Mouse (Mus musculus) hindbrain, embryonic 12.5 days (tissue): ENCODE results near the gene Zrsr1. TPM values are rescaled to one million over a fixed set of nuclear protein-coding genes. Genes with fewer than 3 reads are reported as not detected.

Experiments used
- ATAC-seq: fragments of 200-750 bp; cut with Nextera tagmentation; 2 replicates; pipeline ENCODE4 v1.8.0; 2017; ENCODE audit warnings: moderate TSS enrichment; ENCODE audit not compliant: low FRiP score
- H3K27ac ChIP-seq: fragments of 300-500 bp; sonication (generic); 2 replicates; pipeline ENCODE4 v1.5.1; 2016; ENCODE audit warnings: mild to moderate bottlenecking
- H3K27me3 ChIP-seq: fragments of 300-500 bp; sonication (generic); 2 replicates; pipeline ENCODE4 v1.6.1; 2016; ENCODE audit warnings: mild to moderate bottlenecking
- H3K36me3 ChIP-seq: fragments of 300-500 bp; sonication (generic); 2 replicates; pipeline ENCODE4 v1.6.1; 2016; ENCODE audit warnings: mild to moderate bottlenecking
- H3K4me1 ChIP-seq: fragments of 300-500 bp; sonication (generic); 2 replicates; pipeline ENCODE4 v1.6.1; 2016
- H3K4me2 ChIP-seq: fragments of 300-500 bp; sonication (generic); replicated peaks from 2 replicates; pipeline ENCODE4 v1.6.1; 2016; ENCODE audit warnings: mild to moderate bottlenecking
- H3K4me3 ChIP-seq: fragments of 300-500 bp; sonication (generic); 2 replicates; pipeline ENCODE4 v1.5.1; 2016; ENCODE audit warnings: mild to moderate bottlenecking
- H3K9ac ChIP-seq: fragments of 300-500 bp; sonication (generic); 2 replicates; pipeline ENCODE4 v1.6.1; 2016; ENCODE audit warnings: mild to moderate bottlenecking, moderate library complexity
- H3K9me3 ChIP-seq: fragments of 300-500 bp; sonication (generic); replicated peaks from 2 replicates; pipeline ENCODE4 v1.6.1; 2016; ENCODE audit warnings: mild to moderate bottlenecking
- WGBS: fragments of 180-500 bp; shearing (Covaris S2); methylation state at CpG from one replicate; pipeline ENCODE4 v1.1.7; 2016; 5-methylcytosine and 5-hydroxymethylcytosine counted together
- polyA plus RNA-seq: library from polyadenylated mRNA; unstranded; fragments of >200 nt; fragmentation: Nextera tagmentation; extraction: Ambion mirVana; gene quantifications from 2 replicates; pipeline ENCODE4 v1.2.1, GENCODE M21; 2016

Gene Zrsr1
- polyA plus RNA-seq, 1 experiment from 2014 or later: 5.2 TPM

DNA sequence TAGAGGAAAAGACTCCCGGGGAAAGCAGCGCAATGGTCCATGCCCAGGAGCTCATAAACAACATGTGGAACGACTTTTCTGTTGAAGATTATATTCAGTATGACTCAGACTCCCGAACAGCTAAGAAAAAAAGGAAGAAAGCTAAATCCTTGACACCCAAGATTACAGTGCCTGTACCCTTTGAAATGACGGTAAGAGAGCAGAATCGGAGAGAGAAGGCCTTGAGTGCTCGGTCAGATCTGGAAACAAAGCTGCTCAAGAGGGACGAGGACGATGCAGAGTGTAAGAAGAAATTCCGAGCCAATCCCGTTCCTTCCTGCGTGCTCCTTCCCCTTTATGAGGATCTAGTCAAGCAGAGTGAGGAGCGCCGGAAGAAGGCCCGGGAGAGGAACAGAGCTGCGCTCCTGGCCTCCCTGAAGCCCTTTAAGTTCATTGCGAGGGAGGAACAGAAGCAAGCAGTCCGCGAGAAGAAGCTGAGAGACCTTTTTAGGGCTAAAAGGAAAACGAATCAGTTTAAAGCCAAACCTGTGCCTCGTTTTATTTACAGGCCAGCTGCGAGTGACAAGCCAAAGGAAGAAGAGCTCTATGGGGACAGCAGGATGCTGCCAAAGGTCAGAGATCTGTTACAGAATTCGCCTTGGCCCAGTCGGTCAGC is 48.4 kb downstream of the Zrsr1 start:
- no peak overlapping the region for H3K4me2 ChIP-seq
- 57% methylated on average over 24 of the region's 24 CpGs for WGBS
- ATAC-seq: no peak
- H3K36me3 ChIP-seq: no peaks in the 10 kb centered on the region
- no peak overlapping the region for H3K27ac ChIP-seq
- H3K27me3 ChIP-seq: no peaks in the 10 kb centered on the region
- no peak overlapping the region for H3K9ac ChIP-seq
- H3K9me3 ChIP-seq: no peaks in the 10 kb centered on the region
- no peak overlapping the region for H3K4me3 ChIP-seq
- H3K4me1 ChIP-seq: no peaks in the 10 kb centered on the region

DNA sequence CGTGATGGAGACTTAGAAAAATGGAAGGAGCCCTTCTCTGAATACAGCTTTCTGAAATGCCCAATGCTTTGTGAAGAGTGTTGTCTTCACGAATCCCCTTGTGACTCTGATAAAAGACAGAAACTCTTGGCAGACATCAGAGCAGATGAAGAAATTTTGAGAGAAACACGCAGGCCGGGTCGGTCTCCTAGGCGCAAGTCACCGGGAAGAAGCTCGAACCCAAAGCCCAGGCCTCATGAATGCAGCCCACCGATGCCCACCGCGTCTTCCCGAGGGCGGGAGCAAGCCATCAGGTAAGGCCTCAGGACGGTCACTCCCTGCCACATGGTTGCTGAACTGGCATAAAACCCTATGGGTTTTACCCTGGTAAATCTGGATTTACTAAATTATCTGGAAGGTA is 49.0 kb downstream of the Zrsr1 start:
- no peaks in the 10 kb centered on the region for H3K27me3 ChIP-seq
- no peak overlapping the region for H3K4me3 ChIP-seq
- ATAC-seq: no peak
- no peaks in the 10 kb centered on the region for H3K36me3 ChIP-seq
- no peaks in the 10 kb centered on the region for H3K9me3 ChIP-seq
- no peak overlapping the region for H3K4me2 ChIP-seq
- WGBS: 90% methylated on average over 14 of the region's 14 CpGs
- no peak overlapping the region for H3K9ac ChIP-seq
- no peaks in the 10 kb centered on the region for H3K4me1 ChIP-seq
- no peak overlapping the region for H3K27ac ChIP-seq

- H3K27me3 ChIP-seq: no peaks in the 10 kb centered on the region
- H3K4me1 ChIP-seq: no peaks in the 10 kb centered on the region
- WGBS: 97% methylated on average over 2 of the region's 2 CpGs
- no peaks in the 10 kb centered on the region for H3K9me3 ChIP-seq
- H3K36me3 ChIP-seq: no peaks in the 10 kb centered on the region
- no peak overlapping the region for H3K9ac ChIP-seq
- no peak overlapping the region for H3K4me2 ChIP-seq
- H3K4me3 ChIP-seq: no peak overlapping the region
- ATAC-seq: no peak
- no peak overlapping the region for H3K27ac ChIP-seq
Measured at GRCm38 (mm10) chr11:23023155-23023554, 51.4 kb downstream of the Zrsr1 start.

DNA sequence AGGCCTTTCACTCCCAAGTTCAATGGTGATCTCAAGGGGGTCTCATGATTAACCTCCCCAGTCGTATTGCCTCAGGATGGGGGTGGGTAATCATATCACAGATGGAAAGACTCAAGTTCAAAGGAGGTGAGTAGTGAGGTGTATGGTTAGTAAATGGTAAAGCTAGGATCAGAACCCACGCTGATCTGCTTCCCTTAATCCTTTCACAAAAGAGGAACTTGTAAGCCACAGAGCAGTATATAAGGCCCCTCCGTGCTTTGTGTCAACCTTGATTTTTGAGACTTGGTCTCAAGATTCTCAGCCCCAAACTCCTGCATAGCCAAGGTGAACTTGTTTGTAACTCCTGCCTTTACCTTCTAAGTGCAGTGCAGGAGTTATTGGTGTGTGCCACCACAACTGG is 52.4 kb downstream of the Zrsr1 start:
- Histone ChIP-seq H3K27me3 (no peaks in the 10 kb centered on the region), H3K27ac (no peak overlapping the region), H3K36me3 (no peaks in the 10 kb centered on the region), H3K4me2 (no peak overlapping the region), H3K9ac (no peak overlapping the region), H3K4me1 (no peaks in the 10 kb centered on the region), H3K9me3 (no peaks in the 10 kb centered on the region), H3K4me3 (no peak overlapping the region)
- ATAC-seq: no peak
- WGBS: 79% methylated on average over 3 of the region's 3 CpGs

Other genes starting within 250 kb of the Zrsr1 start
- 3.4 and 4.7 TPM in 2 replicates for gene B3gnt2, start 111.0 kb upstream of the Zrsr1 start, polyA plus RNA-seq
- 5.7 TPM in 2 replicates for gene Gm28048, start 10.1 kb downstream of the Zrsr1 start, polyA plus RNA-seq
- 309 and 314 TPM in 2 replicates for gene Commd1, start 10.4 kb downstream of the Zrsr1 start, polyA plus RNA-seq
- gene Cct4, start 18.5 kb downstream of the Zrsr1 start, polyA plus RNA-seq: 326 and 341 TPM in 2 replicates
- gene Fam161a, start 35.5 kb downstream of the Zrsr1 start, polyA plus RNA-seq: 7.7 and 8.0 TPM in 2 replicates